Mouse (Mus musculus) G1E (cell line): ENCODE data around the gene Slmap.

Experiments
- CTCF ChIP-seq: IDR thresholded peaks from 2 replicates; pipeline ENCODE4 v1.5.1; 2012; ENCODE audit warnings: low read depth, low read length, inconsistent platforms, mixed read lengths
- GATA1 ChIP-seq: IDR thresholded peaks from 2 replicates; pipeline ENCODE4 v1.6.1; 2012; ENCODE audit warnings: borderline replicate concordance, low read length, inconsistent platforms, mixed read lengths
- POLR2AphosphoS5 ChIP-seq: IDR thresholded peaks from 2 replicates; pipeline ENCODE4 v1.6.1; 2012; ENCODE audit warnings: low read depth, low read length, inconsistent platforms; ENCODE audit not compliant: insufficient replicate concordance

- TF ChIP-seq CTCF (no peak), POLR2AphosphoS5 (no peak), GATA1 (no peak)
Measured at GRCm38 (mm10) chr14:26528296-26528695, 6.4 kb downstream of the Slmap start.
